Mouse (Mus musculus) spleen, embryonic (tissue): Measurements from ENCODE around the gene C1ql4.

Experiments
- CTCF ChIA-PET: fragments of 350-600 bp; sonication (Branson Sonifier 250); formaldehyde crosslinking; loops from one replicate; lab custom pipeline; 2022; lab: Charles Lee

C1ql4 gene

DNA sequence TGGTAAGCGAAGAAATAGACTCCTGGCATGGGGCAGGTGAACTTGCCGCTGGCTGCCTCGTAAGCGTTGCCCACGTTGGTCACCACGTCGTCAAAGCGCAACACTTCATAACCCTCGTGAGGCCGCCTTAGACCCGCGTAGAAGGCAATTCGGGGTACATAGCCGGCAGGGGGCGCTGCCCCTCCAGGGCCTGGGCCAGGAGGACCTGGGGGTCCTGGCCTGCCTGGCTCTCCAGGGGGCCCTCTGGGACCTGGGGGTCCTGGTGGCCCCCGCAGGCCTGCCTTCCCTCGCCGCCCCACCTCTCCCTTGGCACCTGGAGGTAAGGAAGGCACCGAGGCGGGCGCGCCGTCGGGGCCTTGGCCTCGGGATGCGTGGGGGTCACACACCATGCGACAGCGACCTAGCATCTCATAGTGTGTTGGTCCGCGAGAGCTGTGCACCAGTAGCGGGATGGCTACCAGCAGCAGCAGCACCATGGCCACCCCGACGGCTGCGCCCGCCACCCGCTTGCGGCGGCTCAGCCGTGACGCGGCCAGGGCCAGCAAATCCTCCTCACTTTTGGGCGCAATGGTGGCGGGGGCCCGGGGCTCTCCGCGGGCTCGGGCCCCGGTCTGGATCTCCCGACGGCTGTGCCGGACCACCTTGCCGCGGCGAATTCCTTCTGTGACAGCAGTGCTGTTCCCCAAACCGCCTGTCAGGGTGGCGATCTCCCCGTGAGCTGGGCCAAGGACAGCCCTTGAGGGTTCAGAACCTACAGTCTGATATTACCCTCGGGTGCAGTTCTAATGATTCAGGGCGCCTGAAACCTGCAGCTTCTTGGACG is at the start of gene C1ql4:
Gene C1ql4 (minus strand): TSS at position 565 of the 823 bp plus-strand sequence.
- CTCF ChIA-PET, result interaction anchor here (0.6 to 0.7 kb wide), 2 partner anchors 93 to 1759 kb away, joined by 3 to 10 read pairs; no protein-coding TSS in a partner anchor

- CTCF ChIA-PET, result interaction anchor here (0.7 kb wide), 1 partner anchor 110 kb away, joined by 4 read pairs; no protein-coding TSS in a partner anchor
These were observed 42.6 kb upstream of the C1ql4 start for GRCm38 (mm10) chr15:99129956-99130910.

- CTCF ChIA-PET, result no interaction called here
These were observed 41.8 kb upstream of the C1ql4 start for GRCm38 (mm10) chr15:99129441-99129840.

DNA sequence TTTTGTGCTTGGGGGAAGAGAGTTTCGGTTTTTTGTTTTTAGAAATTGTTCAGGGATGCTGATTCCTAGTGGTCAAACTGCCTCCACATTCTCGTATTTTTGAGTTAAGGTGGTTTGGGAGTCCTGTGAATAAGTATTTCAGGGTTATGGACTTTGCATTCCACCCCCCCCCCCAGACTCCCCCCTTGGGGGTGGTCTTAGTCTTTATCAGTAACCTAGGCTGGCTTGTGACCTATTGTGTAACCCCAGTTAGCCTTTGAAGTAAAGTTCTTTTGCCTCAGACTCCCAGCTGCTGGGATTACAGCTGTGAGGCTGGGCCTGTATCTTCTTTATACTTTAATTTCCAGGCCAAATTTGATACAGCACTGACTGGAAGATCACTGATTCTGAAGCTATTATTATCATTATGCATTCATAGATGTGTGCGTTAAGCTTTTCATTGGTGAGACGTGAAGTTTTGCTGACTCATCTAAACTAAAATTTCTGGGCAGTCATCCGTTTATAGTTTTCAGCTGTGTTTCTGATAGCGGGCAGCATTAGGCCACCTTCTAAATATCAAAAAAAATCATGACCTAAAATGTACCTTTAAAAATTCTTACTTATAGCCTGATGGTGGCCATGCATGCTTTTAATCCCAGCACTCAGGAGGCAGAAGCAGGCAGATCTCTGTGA is 40.4 kb upstream of the C1ql4 start:
- CTCF ChIA-PET, result no interaction called here

DNA sequence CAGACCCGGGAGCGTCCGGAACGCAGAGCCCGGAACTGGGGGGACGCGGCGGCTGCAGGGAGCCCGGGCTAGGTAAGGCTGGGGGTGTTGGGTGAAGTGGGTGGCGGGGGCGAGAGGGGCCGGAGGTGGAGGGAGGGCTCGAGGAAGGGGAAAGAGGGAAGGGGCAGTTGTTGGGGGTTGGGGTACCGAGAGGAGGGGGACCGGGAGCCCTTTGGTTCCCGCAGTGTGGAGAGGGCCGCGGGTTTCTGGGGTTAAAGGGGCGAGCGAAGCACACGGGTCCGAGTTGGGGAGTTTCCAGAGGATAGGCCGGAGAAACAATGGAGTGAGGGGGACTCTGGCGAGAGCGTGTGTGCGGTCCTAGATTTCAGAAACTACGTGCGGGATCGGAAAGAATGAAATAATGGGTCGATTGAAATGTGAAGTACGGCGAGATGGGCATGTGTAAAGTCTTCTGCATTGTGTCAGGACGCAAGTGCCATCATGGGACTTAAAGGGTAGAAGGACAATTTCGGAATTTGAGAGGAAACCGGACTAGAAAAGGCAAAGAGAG is 39.3 kb upstream of the C1ql4 start:
- CTCF ChIA-PET, result no interaction called here

DNA sequence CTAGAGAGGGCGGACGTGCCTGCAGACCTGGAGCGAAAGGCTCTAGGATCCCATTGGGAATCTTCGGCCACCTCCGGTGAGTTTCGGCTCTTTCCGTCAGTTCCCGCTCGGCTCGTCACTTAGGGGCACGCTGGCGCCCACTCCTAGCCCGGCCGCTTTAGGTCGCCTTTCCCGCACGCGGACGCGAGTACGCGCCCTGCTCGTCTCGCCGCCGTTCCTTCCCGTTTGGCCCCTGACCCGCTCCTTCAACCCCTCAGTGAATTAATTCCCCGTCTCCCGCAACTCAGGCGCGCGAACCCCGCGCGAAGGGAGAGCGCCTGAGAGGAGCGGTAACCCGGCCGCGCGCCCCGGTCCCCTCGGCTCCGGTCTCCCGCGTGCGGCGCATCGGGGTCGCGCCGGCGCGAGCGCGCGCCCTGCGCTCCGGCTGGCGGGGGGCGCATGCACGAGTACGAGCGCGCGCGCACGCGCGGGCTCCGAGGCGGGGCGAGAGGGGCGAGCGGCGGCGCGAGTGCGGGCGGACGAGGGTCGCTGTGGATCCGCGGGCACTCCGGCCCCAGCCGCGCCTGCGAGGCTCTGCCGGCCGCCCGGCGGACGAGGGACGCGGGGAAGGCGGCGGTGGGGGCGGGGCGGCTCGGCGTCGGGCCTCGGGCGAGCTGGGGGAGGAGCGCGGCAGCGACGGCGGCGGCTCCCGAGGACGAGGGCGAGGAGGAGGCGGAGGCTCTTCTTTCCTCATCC is 38.6 kb upstream of the C1ql4 start:
- CTCF ChIA-PET, result no interaction called here

DNA sequence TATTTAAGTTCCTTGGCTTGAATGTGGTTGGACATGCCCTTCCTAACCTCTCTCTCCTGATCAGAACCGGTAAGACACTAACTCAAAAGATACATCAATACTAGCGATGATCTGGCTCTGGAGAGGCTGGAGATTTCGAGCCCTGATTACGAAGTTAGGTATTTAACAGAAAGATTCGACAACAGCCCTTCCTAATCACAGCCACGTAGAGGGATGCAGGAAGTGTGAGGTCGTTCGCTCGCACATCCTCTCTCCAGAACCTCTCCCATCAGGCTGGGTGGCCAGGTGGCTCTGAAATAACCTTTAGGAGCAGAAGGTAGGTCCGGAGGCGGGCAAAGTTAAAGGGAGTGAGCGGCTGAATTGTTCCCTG is 38.1 kb upstream of the C1ql4 start, which contains the start of gene Spats2:
Gene Spats2 (plus strand): TSS at position 206 of the 370 bp plus-strand sequence.
- CTCF ChIA-PET, result no interaction called here

- CTCF ChIA-PET, result no interaction called here
These were observed 35.0 kb upstream of the C1ql4 start for GRCm38 (mm10) chr15:99122642-99123041.

DNA sequence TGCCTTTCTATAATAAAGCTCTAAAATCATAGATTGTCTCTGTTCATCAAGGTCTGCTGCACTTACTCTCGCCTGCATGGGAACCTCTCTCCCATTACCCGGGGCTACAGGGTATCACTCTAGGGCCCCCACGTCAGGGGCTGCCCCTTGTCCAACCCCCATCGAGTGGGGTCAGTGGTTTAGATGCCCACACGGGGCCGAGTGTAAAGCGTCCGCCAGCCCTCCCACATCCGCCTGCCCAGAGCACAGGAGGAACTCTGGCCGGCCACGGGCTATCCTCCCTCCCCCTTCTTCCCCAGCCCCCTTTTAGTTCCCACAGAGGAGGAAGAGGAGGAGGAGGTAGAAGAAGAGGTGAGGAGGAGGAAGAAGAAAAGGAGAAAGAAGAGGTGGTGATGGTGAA is 33.2 kb upstream of the C1ql4 start:
- CTCF ChIA-PET, result interaction anchor here (0.5 kb wide), 1 partner anchor 26 kb away, joined by 8 read pairs; no protein-coding TSS in a partner anchor

DNA sequence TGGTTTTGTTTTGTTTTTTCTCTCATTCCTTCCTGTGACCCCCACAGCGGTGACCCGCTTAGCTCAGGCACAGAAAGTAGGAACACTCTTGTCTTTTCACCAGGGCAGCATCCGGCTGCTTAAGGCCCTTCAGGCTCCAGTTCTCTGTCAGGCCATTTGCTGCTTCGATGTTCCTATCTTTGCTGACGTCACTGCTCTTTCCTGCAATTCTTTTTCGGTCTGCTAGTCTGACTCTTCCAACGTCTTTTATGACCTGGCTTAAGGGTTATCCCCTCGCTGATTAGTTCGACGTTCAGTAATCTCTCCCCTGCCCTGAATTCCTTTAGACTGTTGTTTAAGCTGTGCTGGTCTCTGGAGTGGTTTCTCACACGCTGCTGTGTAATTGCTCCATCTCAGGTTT is 28.9 kb upstream of the C1ql4 start:
- CTCF ChIA-PET, result no interaction called here

- CTCF ChIA-PET, result no interaction called here
These were observed 27.4 kb upstream of the C1ql4 start for GRCm38 (mm10) chr15:99115065-99115423.

- CTCF ChIA-PET, result no interaction called here
These were observed 26.9 kb upstream of the C1ql4 start for GRCm38 (mm10) chr15:99114312-99115064.

- CTCF ChIA-PET, result no interaction called here
These were observed 25.9 kb upstream of the C1ql4 start for GRCm38 (mm10) chr15:99113396-99113975.

DNA sequence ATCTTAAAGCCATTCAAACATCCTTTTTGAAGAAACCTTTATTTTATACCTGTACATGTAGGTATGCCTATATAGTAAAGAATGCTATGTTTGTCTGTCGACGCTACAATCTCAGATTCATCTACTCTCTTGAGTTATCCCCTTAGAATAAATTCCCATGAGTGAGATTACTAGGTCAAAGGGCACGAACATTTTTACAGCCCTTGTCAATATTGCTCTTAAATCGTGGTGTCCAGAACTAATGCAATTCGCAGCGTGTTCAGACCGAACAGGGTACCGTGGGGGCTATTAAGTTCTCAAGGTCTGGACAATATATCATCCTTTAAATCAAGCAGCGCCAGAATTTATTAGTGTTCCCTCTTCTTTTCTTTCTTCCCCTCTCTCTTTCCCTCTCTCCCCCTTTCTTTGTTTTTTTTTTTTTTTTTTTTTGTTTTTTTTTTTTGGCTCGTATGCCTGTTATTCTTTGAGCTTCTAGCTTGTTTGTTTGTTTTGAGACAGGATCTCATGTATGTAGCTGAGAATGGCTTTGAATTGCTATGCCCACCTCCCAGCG is 25.3 kb upstream of the C1ql4 start:
- CTCF ChIA-PET, result no interaction called here

DNA sequence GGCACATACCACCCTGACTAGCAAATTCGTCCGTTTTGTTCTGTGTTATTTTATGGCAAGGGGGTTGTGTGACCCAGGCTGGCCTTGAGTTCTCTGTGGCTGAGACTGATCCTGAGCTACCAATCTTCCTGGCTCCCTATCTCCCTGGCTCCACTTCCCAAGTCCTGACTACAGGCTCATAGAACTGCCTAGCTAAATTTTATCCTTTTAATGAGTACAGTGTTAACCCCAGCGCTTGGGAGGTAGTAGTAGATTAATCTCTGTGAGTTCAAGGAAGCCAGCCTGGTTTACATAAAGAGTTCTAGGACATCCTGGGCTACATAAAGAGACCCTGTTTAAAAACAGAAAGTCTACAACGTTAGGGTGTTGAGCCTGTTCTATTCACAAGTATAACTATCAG is 24.2 kb upstream of the C1ql4 start:
- CTCF ChIA-PET, result no interaction called here

GRCm38 (mm10) chr15:99111139-99111538 is 23.5 kb upstream of the C1ql4 start:
- CTCF ChIA-PET, result no interaction called here

GRCm38 (mm10) chr15:99107866-99108265 is 20.2 kb upstream of the C1ql4 start:
- CTCF ChIA-PET, result no interaction called here

DNA sequence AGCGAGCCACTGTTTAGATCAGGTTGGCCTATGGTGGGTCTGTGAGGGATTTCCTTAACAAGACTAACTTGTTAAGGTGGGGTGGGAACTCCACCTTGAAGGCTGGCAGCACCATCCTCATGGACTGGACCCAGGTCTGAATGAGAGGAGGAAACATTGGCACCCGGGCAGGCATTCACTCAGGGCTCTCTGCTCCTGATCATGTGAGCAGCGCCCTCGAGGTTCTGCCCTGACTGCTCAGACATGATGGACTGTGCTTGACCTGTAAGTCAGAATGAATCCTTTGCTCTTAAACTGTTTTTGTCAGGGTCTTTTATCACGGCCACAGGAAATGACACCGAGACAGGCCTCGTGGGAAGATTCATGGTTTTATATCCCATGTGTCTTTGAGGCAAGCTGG is 17.6 kb upstream of the C1ql4 start:
- CTCF ChIA-PET, result interaction anchor here (0.7 kb wide), 1 partner anchor 1576 kb away, joined by 19 read pairs; no protein-coding TSS in a partner anchor

DNA sequence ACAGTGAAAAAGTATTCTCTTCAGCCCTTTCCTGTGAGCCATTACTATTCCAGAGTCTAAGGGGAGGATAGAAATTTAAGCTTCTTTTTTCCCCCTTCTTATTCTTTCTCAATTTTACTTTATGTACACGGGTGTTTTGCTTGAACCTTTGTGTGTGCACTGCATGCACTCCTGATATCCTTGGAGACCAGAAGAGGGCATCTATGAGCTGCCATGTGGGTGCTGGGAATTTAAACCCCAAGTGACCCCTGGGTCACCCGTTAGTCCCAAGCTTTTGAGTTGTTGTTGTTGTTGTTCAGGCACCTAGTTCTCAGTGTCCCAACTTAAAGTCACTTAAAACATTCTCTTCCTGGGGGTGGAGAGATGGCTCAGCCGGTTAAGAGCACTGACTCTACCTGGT is 12.4 kb upstream of the C1ql4 start:
- CTCF ChIA-PET, result interaction anchor here (0.6 to 0.7 kb wide), 3 partner anchors 10 to 1349 kb away, joined by 3 to 8 read pairs (median 3); no protein-coding TSS in a partner anchor
